Mouse (Mus musculus) liver, embryonic 16.5 days (tissue): ENCODE results near the gene Sorbs2. TPM values are rescaled to one million over a fixed set of nuclear protein-coding genes. Genes with fewer than 3 reads are reported as not detected.

Source experiments
- ATAC-seq: fragments of 200-750 bp; cut with Nextera tagmentation; 2 replicates; pipeline ENCODE4 v1.8.0; 2017; ENCODE audit warnings: low read depth, mild to moderate bottlenecking, moderate number of reproducible peaks, moderate library complexity
- H3K27ac ChIP-seq: fragments of 300-500 bp; sonication (generic); 2 replicates; pipeline ENCODE4 v1.5.1; 2014; ENCODE audit warnings: mild to moderate bottlenecking, low read length
- H3K27me3 ChIP-seq: fragments of 300-500 bp; sonication (generic); 2 replicates; pipeline ENCODE4 v1.6.1; 2014; ENCODE audit warnings: low read depth, low read length, mixed read lengths; ENCODE audit not compliant: control insufficient read depth, insufficient read depth
- H3K36me3 ChIP-seq: fragments of 300-500 bp; sonication (generic); 2 replicates; pipeline ENCODE4 v1.6.1; 2014; ENCODE audit warnings: mild to moderate bottlenecking; ENCODE audit not compliant: control insufficient read depth, insufficient read depth
- H3K4me1 ChIP-seq: fragments of 300-500 bp; sonication (generic); 2 replicates; pipeline ENCODE4 v1.6.1; 2014; ENCODE audit warnings: low read depth, low read length, mixed read lengths; ENCODE audit not compliant: control insufficient read depth
- H3K4me2 ChIP-seq: fragments of 300-500 bp; sonication (generic); 2 replicates; pipeline ENCODE4 v1.6.1; 2014; ENCODE audit warnings: low read depth, low read length, mixed read lengths
- H3K4me3 ChIP-seq: fragments of 300-500 bp; sonication (generic); 2 replicates; pipeline ENCODE4 v1.5.1; 2014; ENCODE audit warnings: low read depth, mild to moderate bottlenecking, low read length
- H3K9ac ChIP-seq: fragments of 300-500 bp; sonication (generic); 2 replicates; pipeline ENCODE4 v1.6.1; 2014; ENCODE audit warnings: low read depth, low read length
- H3K9me3 ChIP-seq: fragments of 300-500 bp; sonication (generic); replicated peaks from 2 replicates; pipeline ENCODE4 v1.6.1; 2016; ENCODE audit warnings: low read length; ENCODE audit not compliant: control insufficient read depth
- WGBS: fragments of 180-500 bp; shearing (Covaris S2); extraction: QIAGEN DNeasy Blood & Tissue Kit; methylation state at CpG from one replicate; pipeline ENCODE4 v1.1.7; 2014; ENCODE audit not compliant: insufficient replicate concordance; 5-methylcytosine and 5-hydroxymethylcytosine counted together
- polyA plus RNA-seq: library from polyadenylated mRNA; unstranded; fragments of >200 nt; fragmentation: Nextera tagmentation; extraction: Ambion mirVana; gene quantifications from 2 replicates; pipeline ENCODE4 v1.2.1, GENCODE M21; 2015

The Sorbs2 gene
- polyA plus RNA-seq, 1 experiment from 2014 or later = 13.7 TPM

- H3K27ac ChIP-seq = no peak overlapping the region
- 63% methylated on average over 9 of the region's 9 CpGs for WGBS
- H3K4me1 ChIP-seq = no peaks in the 10 kb centered on the region
Measured at GRCm38 (mm10) chr8:45760622-45761021, 253.0 kb downstream of the Sorbs2 start.

GRCm38 (mm10) chr8:45761053-45761452 lies 253.5 kb downstream of the Sorbs2 start:
- H3K4me3 ChIP-seq = no peak overlapping the region
- no peaks in the 10 kb centered on the region for H3K9me3 ChIP-seq
- H3K36me3 ChIP-seq = no peaks in the 10 kb centered on the region; the same call in none of the 2 replicates
- no peak overlapping the region for H3K27ac ChIP-seq
- no peaks in the 10 kb centered on the region for H3K27me3 ChIP-seq
- WGBS = 53% methylated on average over 1 of the region's 1 CpGs
- no peak for ATAC-seq
- no peak overlapping the region for H3K4me2 ChIP-seq
- no peaks in the 10 kb centered on the region for H3K4me1 ChIP-seq
- H3K9ac ChIP-seq = no peak overlapping the region

More at GRCm38 (mm10) chr8:45760622-45761021, 253.0 kb downstream of the Sorbs2 start:
- H3K4me2 ChIP-seq = no peak overlapping the region
- no peaks in the 10 kb centered on the region for H3K27me3 ChIP-seq
- H3K4me3 ChIP-seq = no peak overlapping the region
- no peaks in the 10 kb centered on the region for H3K9me3 ChIP-seq
- no peaks in the 10 kb centered on the region; the same call in none of the 2 replicates for H3K36me3 ChIP-seq
- H3K9ac ChIP-seq = no peak overlapping the region
- no peak for ATAC-seq

GRCm38 (mm10) chr8:45762982-45763689 lies 255.5 kb downstream of the Sorbs2 start:
- WGBS = 69% methylated on average over 15 of the region's 15 CpGs
- no peak overlapping the region for H3K27ac ChIP-seq

GRCm38 (mm10) chr8:45763690-45764342 lies 256.2 kb downstream of the Sorbs2 start:
- Histone ChIP-seq H3K27ac (no peak overlapping the region), H3K9ac (no peak overlapping the region), H3K36me3 (no peaks in the 10 kb centered on the region; the same call in none of the 2 replicates), H3K9me3 (no peaks in the 10 kb centered on the region), H3K27me3 (no peaks in the 10 kb centered on the region), H3K4me1 (no peaks in the 10 kb centered on the region), H3K4me3 (no peak overlapping the region), H3K4me2 (no peak overlapping the region)
- 21% methylated on average over 11 of the region's 11 CpGs for WGBS
- no peak for ATAC-seq

More at GRCm38 (mm10) chr8:45762982-45763689, 255.5 kb downstream of the Sorbs2 start:
- ATAC-seq = no peak
- H3K4me3 ChIP-seq = no peak overlapping the region
- H3K36me3 ChIP-seq = no peaks in the 10 kb centered on the region; the same call in none of the 2 replicates
- H3K27me3 ChIP-seq = no peaks in the 10 kb centered on the region
- H3K9ac ChIP-seq = no peak overlapping the region
- H3K9me3 ChIP-seq = no peaks in the 10 kb centered on the region
- no peaks in the 10 kb centered on the region for H3K4me1 ChIP-seq
- no peak overlapping the region for H3K4me2 ChIP-seq

- Histone ChIP-seq H3K36me3 (no peaks in the 10 kb centered on the region), H3K4me2 (no peak overlapping the region), H3K4me1 (no peaks in the 10 kb centered on the region), H3K4me3 (no peak overlapping the region), H3K27me3 (no peaks in the 10 kb centered on the region), H3K27ac (no peak overlapping the region), H3K9ac (no peak overlapping the region), H3K9me3 (no peaks in the 10 kb centered on the region)
- 36% methylated on average over 11 of the region's 11 CpGs for WGBS
- ATAC-seq = no peak
Measured at GRCm38 (mm10) chr8:45766138-45766537, 258.6 kb downstream of the Sorbs2 start.

GRCm38 (mm10) chr8:45774841-45775240 lies 267.3 kb downstream of the Sorbs2 start:
- WGBS = 61% methylated on average over 5 of the region's 5 CpGs
- Histone ChIP-seq H3K9ac (no peak overlapping the region), H3K27ac (no peak overlapping the region), H3K4me1 (no peaks in the 10 kb centered on the region), H3K4me2 (no peak overlapping the region), H3K4me3 (no peak overlapping the region), H3K9me3 (no peaks in the 10 kb centered on the region), H3K27me3 (no peaks in the 10 kb centered on the region), H3K36me3 (no peaks in the 10 kb centered on the region; the same call in 1 of the 2 replicates)
- ATAC-seq = no peak

- Histone ChIP-seq H3K4me2 (no peak overlapping the region), H3K9ac (no peak overlapping the region), H3K27ac (no peak overlapping the region), H3K9me3 (no peaks in the 10 kb centered on the region), H3K4me1 (no peaks in the 10 kb centered on the region), H3K27me3 (no peaks in the 10 kb centered on the region), H3K4me3 (no peak overlapping the region), H3K36me3 (no peaks in the 10 kb centered on the region; the same call in 1 of the 2 replicates)
- ATAC-seq = no peak
- 78% methylated on average over 7 of the region's 7 CpGs for WGBS
Measured at GRCm38 (mm10) chr8:45775481-45775880, 267.9 kb downstream of the Sorbs2 start.

- Histone ChIP-seq H3K27ac (no peak overlapping the region), H3K9ac (no peak overlapping the region), H3K4me3 (no peak overlapping the region), H3K36me3 (no peaks in the 10 kb centered on the region; the same call in 1 of the 2 replicates), H3K4me1 (no peaks in the 10 kb centered on the region), H3K4me2 (no peak overlapping the region), H3K27me3 (no peaks in the 10 kb centered on the region), H3K9me3 (no peaks in the 10 kb centered on the region)
- 68% methylated on average over 9 of the region's 9 CpGs for WGBS
- ATAC-seq = no peak
Measured at GRCm38 (mm10) chr8:45776366-45776765, 268.8 kb downstream of the Sorbs2 start.

- Histone ChIP-seq H3K9ac (no peak overlapping the region), H3K4me1 (no peaks in the 10 kb centered on the region), H3K9me3 (no peaks in the 10 kb centered on the region), H3K27me3 (no peaks in the 10 kb centered on the region), H3K4me3 (no peak overlapping the region), H3K36me3 (no peaks in the 10 kb centered on the region; the same call in 1 of the 2 replicates), H3K27ac (no peak overlapping the region), H3K4me2 (no peak overlapping the region)
- ATAC-seq = no peak
- WGBS = 81% methylated on average over 7 of the region's 7 CpGs
Measured at GRCm38 (mm10) chr8:45776977-45777376, 269.4 kb downstream of the Sorbs2 start.
